8 mouse cellular contexts compared by ENCODE assay signal in the genomic region with DNA sequence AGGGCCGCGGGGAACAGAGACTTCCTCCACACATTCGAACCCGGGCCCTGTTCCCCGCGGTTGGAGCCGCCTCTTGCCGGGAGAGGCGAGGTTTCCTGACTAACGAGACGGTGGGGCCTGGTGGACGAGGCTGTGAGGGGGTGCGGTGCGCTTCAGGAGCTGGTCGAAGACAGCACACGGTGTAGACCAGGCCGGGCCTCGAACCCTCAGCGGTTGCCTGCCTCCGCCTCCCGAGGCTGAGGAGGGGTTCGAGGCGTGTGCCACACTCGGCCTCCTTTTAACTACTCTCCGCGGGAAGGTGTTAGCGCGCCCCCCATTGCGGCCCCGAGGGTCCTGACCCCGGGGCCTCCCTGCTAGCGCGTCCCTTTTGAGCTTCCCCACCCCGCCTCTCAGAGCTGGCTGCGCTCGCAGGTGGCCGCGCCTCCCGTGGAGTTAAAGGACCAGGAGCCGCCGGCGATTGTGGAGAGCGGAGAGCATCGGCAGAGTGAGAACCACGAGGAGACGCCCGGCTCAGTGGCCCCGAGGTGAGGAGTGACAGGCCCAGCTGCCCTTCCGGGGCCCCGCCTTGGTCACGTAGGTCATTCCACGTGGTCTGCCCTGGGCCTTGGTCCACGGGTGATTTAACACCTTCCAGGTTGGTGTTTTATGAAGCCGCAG. TPM values are rescaled to one million over a fixed set of nuclear protein-coding genes. Genes with fewer than 3 reads are reported as not detected.
DNase-seq lines count a peak whose midpoint lies in the region; ATAC-seq and TF ChIP-seq lines count a peak whose summit lies in the region.

No protein-coding gene starts in this region.

- H3K4me3 ChIP-seq in bone marrow macrophage, adult 2 months (ENCODE audit: insufficient read depth, low read length), result peak overlapping the region; percentile 61
- peak overlapping the region; percentile 78 for H3K4me3 ChIP-seq in gastrocnemius, adult 2 months
- peak overlapping the region; percentile 43 for H3K4me3 ChIP-seq in intestine, postnatal 0 days (ENCODE audit: low read depth, low read length)
- H3K4me3 ChIP-seq in neural tube, embryonic 13.5 days, result peak overlapping the region; percentile 41

- H3K27me3 ChIP-seq in intestine, postnatal 0 days (replicated peaks; ENCODE audit: control insufficient read depth, insufficient read depth, low read length), result no peaks in the 10 kb centered on the region
- peaks cover 10% of the 10 kb centered on the region for H3K27me3 ChIP-seq in neural tube, embryonic 13.5 days

- peaks cover 9% of the 10 kb centered on the region for H3K4me1 ChIP-seq in bone marrow macrophage, adult 2 months (ENCODE audit: control insufficient read depth, insufficient read depth, low read length)
- H3K4me1 ChIP-seq in intestine, postnatal 0 days (replicated peaks; ENCODE audit: control insufficient read depth, insufficient read depth, low read length), result peaks cover 7% of the 10 kb centered on the region; the same call in 1 of the 2 replicates
- H3K4me1 ChIP-seq in neural tube, embryonic 13.5 days (replicated peaks), result peaks cover 11% of the 10 kb centered on the region

- peak; percentile 59 for ATAC-seq in intestine, postnatal 0 days
- peak; percentile 55 for ATAC-seq in neural tube, embryonic 13.5 days (ENCODE audit: low read depth)

- WGBS in intestine, postnatal 0 days, result 2% methylated on average over 51 of the region's 54 CpGs
- WGBS in neural tube, embryonic 13.5 days, result 3% methylated on average over 54 of the region's 54 CpGs

- peak; percentile 14 to 28 for DNase-seq in heart, adult 18-20 months
- no peak for DNase-seq in heart, adult 9 months (ENCODE audit: low spot score in 2 of 2)
- peak; percentile 59 for DNase-seq in gastrocnemius, adult 2 months
- peak; percentile 41 to 44 for DNase-seq in lung, adult 18-20 months
- DNase-seq in layer of hippocampus, postnatal 25 days (ENCODE audit: extremely low spot score in 1 of 2, low spot score in 1 of 2), result no peak

- H3K36me3 ChIP-seq in intestine, postnatal 0 days (ENCODE audit: control insufficient read depth, insufficient read depth), result peaks cover 22% of the 10 kb centered on the region; the same call in 1 of the 2 replicates
- peaks cover 31% of the 10 kb centered on the region for H3K36me3 ChIP-seq in neural tube, embryonic 13.5 days

- H3K9ac ChIP-seq in intestine, postnatal 0 days (ENCODE audit: low read depth, low read length), result peak overlapping the region; percentile 42
- H3K9ac ChIP-seq in neural tube, embryonic 13.5 days, result peak overlapping the region; percentile 65

- no peak for TF ChIP-seq POLR2A in bone marrow macrophage, adult 2 months (IDR thresholded peaks at IDR 0.05; ENCODE audit: borderline replicate concordance, low read depth, low read length)

- H3K27ac ChIP-seq in bone marrow macrophage, adult 2 months (ENCODE audit: insufficient read depth, low read depth, low read length), result no peak overlapping the region
- H3K27ac ChIP-seq in gastrocnemius, adult 2 months, result peak overlapping the region; percentile 32; the same call in 1 of the 2 replicates
- H3K27ac ChIP-seq in intestine, postnatal 0 days (ENCODE audit: low read depth, low read length), result no peak overlapping the region
- H3K27ac ChIP-seq in neural tube, embryonic 13.5 days (replicated peaks), result no peak overlapping the region

- peak overlapping the region; percentile 82 for H3K4me2 ChIP-seq in intestine, postnatal 0 days (replicated peaks; ENCODE audit: low read depth)
- H3K4me2 ChIP-seq in neural tube, embryonic 13.5 days, result peak overlapping the region; percentile 80

- intact Hi-C loops in gastrocnemius, adult 2 months (cut with DNase I), result no loop called here

- no peak for TF ChIP-seq CTCF in bone marrow macrophage, adult 2 months (IDR thresholded peaks at IDR 0.05; ENCODE audit: low read depth, low read length)
- TF ChIP-seq CTCF in gastrocnemius, adult 2 months (IDR thresholded peaks at IDR 0.05), result no peak
- TF ChIP-seq CTCF in intestine, postnatal 0 days (IDR thresholded peaks at IDR 0.05; ENCODE audit: low read depth), result no peak

- H3K9me3 ChIP-seq in intestine, postnatal 0 days (ENCODE audit: control insufficient read depth), result no peaks in the 10 kb centered on the region
- no peaks in the 10 kb centered on the region for H3K9me3 ChIP-seq in neural tube, embryonic 13.5 days

RNA-seq across cellular contexts. Expression of a gene that starts 0.5 kb away (rescaled TPM):
- 1 to 10 TPM; 4.4 to 4.9 TPM for total RNA-seq in heart, adult 18-20 months (2021)
- 19.4 and 19.6 TPM in 2 replicates for polyA plus RNA-seq in bone marrow macrophage, adult 2 months (2012; ENCODE audit: insufficient read depth, insufficient read length, missing spikeins)
- 1 to 10 TPM; 1.2 to 1.8 TPM for total RNA-seq in gastrocnemius, adult 2 months (2021)
- 27.1 and 32.7 TPM in 2 replicates for polyA plus RNA-seq in intestine, postnatal 0 days (2015; fragmentation: Nextera tagmentation; extraction: Ambion mirVana)
- polyA plus RNA-seq in neural tube, embryonic 13.5 days (2015; fragmentation: Nextera tagmentation; extraction: Ambion mirVana), result 16.4 and 16.6 TPM in 2 replicates
- total RNA-seq in layer of hippocampus, postnatal 25 days (2021), result 10 to 100 TPM; 16.5 to 18.0 TPM

RNA-seq across cellular contexts. Expression of a gene that starts 15.6 kb away (rescaled TPM):
- 10 to 100 TPM; 22.6 to 22.9 TPM for total RNA-seq in heart, adult 18-20 months (2021)
- polyA plus RNA-seq in bone marrow macrophage, adult 2 months (2012; ENCODE audit: insufficient read depth, insufficient read length, missing spikeins), result 23.1 and 30.5 TPM in 2 replicates
- 10 to 100 TPM; 23.8 to 24.9 TPM for total RNA-seq in gastrocnemius, adult 2 months (2021)
- polyA plus RNA-seq in intestine, postnatal 0 days (2015; fragmentation: Nextera tagmentation; extraction: Ambion mirVana), result 27.3 and 28.3 TPM in 2 replicates
- polyA plus RNA-seq in neural tube, embryonic 13.5 days (2015; fragmentation: Nextera tagmentation; extraction: Ambion mirVana), result 102 and 104 TPM in 2 replicates
- total RNA-seq in layer of hippocampus, postnatal 25 days (2021), result 10 to 100 TPM; 52.4 to 53.3 TPM

RNA-seq across cellular contexts. Expression of a gene that starts 21.3 kb away (rescaled TPM):
- total RNA-seq in heart, adult 18-20 months (2021), result 10 to 100 TPM; 79.9 to 84.2 TPM
- polyA plus RNA-seq in bone marrow macrophage, adult 2 months (2012; ENCODE audit: insufficient read depth, insufficient read length, missing spikeins), result 13.4 and 17.6 TPM in 2 replicates
- total RNA-seq in gastrocnemius, adult 2 months (2021), result 10 to 100 TPM; 33.9 to 51.1 TPM
- 15.3 and 15.5 TPM in 2 replicates for polyA plus RNA-seq in intestine, postnatal 0 days (2015; fragmentation: Nextera tagmentation; extraction: Ambion mirVana)
- 37.2 and 37.3 TPM in 2 replicates for polyA plus RNA-seq in neural tube, embryonic 13.5 days (2015; fragmentation: Nextera tagmentation; extraction: Ambion mirVana)
- 10 to 100 TPM; 32.4 to 39.7 TPM for total RNA-seq in layer of hippocampus, postnatal 25 days (2021)

RNA-seq across cellular contexts. Expression of a gene that starts 25.7 kb away (rescaled TPM):
- 100 to 1,000 TPM; 297 to 306 TPM for total RNA-seq in heart, adult 18-20 months (2021)
- polyA plus RNA-seq in bone marrow macrophage, adult 2 months (2012; ENCODE audit: insufficient read depth, insufficient read length, missing spikeins), result 674 and 696 TPM in 2 replicates
- total RNA-seq in gastrocnemius, adult 2 months (2021), result 100 to 1,000 TPM; 149 to 205 TPM
- polyA plus RNA-seq in intestine, postnatal 0 days (2015; fragmentation: Nextera tagmentation; extraction: Ambion mirVana), result 474 and 507 TPM in 2 replicates
- 766 and 971 TPM in 2 replicates for polyA plus RNA-seq in neural tube, embryonic 13.5 days (2015; fragmentation: Nextera tagmentation; extraction: Ambion mirVana)
- 100 to 1,000 TPM; 473 to 552 TPM for total RNA-seq in layer of hippocampus, postnatal 25 days (2021)

RNA-seq across cellular contexts. Expression of a gene that starts 29.3 kb away (rescaled TPM):
- not detected for total RNA-seq in heart, adult 18-20 months (2021)
- not detected in 2 replicates for polyA plus RNA-seq in bone marrow macrophage, adult 2 months (2012; ENCODE audit: insufficient read depth, insufficient read length, missing spikeins)
- not detected for total RNA-seq in gastrocnemius, adult 2 months (2021)
- polyA plus RNA-seq in intestine, postnatal 0 days (2015; fragmentation: Nextera tagmentation; extraction: Ambion mirVana), result 0.56 and 0.63 TPM in 2 replicates
- 0.90 and 0.91 TPM in 2 replicates for polyA plus RNA-seq in neural tube, embryonic 13.5 days (2015; fragmentation: Nextera tagmentation; extraction: Ambion mirVana)
- total RNA-seq in layer of hippocampus, postnatal 25 days (2021), result under 1 TPM in 1 of 2 experiments, not detected in 1; 0.17 TPM

Comparison
In these comparisons a context has a peak if more than half of its experiments do, and no peak if none do; other contexts are left out.
1. DNase-seq: peak in heart, adult 18-20 months (2 of 2), gastrocnemius, adult 2 months (single experiment) and lung, adult 18-20 months (2 of 2); none in heart, adult 9 months (0 of 2) and layer of hippocampus, postnatal 25 days (0 of 2).
2. Peak in every context shown above with its lines, with median percentiles within 50 percentile points of each other: H3K4me3 ChIP-seq.